Mouse (Mus musculus) kidney, adult 2 months (tissue): ENCODE data around the gene Omp.

Experiments
- CTCF ChIP-seq: fragments of 200-500 bp; conservative IDR thresholded peaks from 2 replicates; pipeline ENCODE4 v1.5.1; 2011; ENCODE audit warnings: low read depth, mild to moderate bottlenecking, control low read depth, low read length, moderate library complexity, mixed read lengths; ENCODE audit not compliant: insufficient read depth, insufficient read length
- POLR2A ChIP-seq: fragments of 200-500 bp; IDR thresholded peaks from one replicate; pipeline ENCODE4 v1.6.1; 2011; ENCODE audit warnings: low read depth, low read length, control low read depth

GRCm38 (mm10) chr7:98188238-98188637 lies 42.9 kb upstream of the Omp start:
- TF ChIP-seq POLR2A (no peak), CTCF (no peak)
